Mouse (Mus musculus): ENCODE results near the gene Gss.
"Not testable (repeated sequence)": the region's sequence is repeated elsewhere in the genome, so short reads cannot be mapped to it uniquely, and the experiment has no call there.

Gss gene

DNA sequence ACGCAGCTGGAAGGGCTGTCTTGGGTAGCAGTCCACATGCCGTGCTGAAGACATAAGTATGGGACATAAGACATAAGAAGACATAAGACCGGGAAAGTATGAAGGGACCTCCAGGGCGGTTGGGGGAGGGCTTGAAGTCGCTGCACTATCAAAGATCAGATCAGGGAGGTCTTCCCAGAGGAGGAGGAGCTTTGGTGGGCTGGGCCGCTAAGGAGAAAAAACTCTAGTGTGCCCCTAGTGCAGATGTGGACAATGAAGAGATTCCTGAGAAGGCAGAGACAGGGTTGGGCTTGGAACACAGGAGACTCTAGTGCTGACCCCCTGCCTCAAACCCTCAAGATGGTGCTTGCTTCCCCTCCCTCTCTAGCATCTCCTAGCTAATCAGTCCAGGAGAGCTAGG, 24.4 kb upstream of the Gss start:
- no peak for DNase-seq (ENCODE audit: low spot score)

DNA sequence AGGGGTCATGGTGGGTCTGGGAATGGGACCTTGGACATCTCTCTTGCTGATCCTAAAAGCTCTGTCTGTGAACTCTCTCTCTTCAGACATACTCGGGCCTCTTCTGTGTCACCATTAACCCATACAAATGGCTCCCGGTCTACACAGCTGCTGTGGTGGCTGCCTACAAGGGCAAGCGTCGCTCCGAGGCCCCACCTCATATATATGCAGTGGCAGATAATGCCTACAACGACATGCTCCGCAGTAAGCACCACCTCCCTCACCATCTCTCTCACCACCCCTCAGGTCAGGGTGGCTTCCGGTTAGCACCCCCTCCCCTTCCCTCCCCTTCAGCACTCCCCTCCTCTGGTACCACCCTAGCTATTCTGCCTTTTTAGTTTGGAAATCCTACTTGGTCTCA, 21.3 kb upstream of the Gss start:
- no peak for DNase-seq (ENCODE audit: low spot score)

- peak; percentile 68 for DNase-seq (ENCODE audit: low spot score)
Measured at GRCm38 (mm10) chr2:155613326-155613755, 20.7 kb upstream of the Gss start.

- no peak for DNase-seq (ENCODE audit: low spot score)
Measured at GRCm38 (mm10) chr2:155611834-155612550, 19.4 kb upstream of the Gss start.

GRCm38 (mm10) chr2:155610978-155611377, 18.4 kb upstream of the Gss start, which contains the start of gene Myh7b:
TSS of gene Myh7b (plus strand) at chr2:155611212.
- DNase-seq (ENCODE audit: low spot score), result no peak

DNA sequence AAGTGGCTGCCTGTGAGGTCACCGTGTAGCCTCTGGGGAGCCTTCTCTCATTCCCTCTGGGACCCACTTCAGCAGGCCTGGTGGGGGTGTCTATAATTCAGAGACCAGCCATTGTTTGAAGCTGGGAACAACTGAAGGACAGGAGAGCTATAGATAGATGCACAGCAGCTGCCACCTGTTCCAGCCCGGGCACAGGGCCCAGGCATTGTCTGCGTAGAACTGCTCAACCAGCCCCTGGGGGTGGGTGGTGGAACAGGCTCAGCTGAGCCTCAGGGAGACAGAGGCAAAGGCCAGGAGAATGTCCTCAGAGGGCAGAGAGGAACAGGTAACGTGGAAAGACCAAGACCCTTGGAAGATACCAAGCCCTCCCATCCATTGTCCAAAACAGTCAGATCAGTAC, 13.8 kb upstream of the Gss start:
- DNase-seq (ENCODE audit: low spot score), result no peak

DNA sequence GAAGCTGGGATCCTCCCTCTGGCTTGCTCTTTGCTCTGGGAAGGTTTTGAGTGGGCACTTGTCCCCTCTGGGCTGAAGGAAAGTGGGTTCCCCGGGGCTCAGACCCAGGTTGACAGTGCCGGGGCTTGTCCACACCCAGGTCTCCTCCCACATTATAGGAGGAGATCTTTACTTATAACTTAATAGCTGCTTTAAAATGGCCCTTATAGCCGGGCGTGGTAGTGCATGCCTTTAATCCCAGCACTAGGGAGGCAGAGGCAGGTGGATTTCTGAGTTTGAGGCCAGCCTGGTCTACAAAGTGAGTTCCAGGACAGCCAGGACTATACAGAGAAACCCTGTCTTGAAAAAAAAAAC, 12.6 kb upstream of the Gss start:
- DNase-seq (ENCODE audit: low spot score), result not testable (repeated sequence)

GRCm38 (mm10) chr2:155604560-155605235, 12.1 kb upstream of the Gss start:
- no peak for DNase-seq (ENCODE audit: low spot score)

DNA sequence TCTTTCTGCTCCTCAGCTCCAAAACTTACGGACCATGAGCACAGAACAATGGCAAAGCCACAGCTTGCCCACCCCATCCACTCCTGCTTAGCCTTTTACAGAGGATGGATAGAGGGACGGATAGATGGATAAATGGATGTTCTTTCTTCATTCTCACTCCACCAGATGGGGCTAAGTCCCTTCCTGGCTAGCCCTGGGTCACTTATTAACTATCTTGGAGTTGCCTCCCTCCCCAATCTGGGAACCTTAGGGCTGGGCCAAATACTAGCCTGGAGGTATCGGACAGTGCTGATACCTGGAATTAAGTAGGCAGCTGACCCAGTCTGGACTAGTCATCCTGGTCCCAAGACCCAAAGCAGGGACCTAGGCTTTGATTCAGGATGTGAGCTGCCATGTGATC, 11.1 kb upstream of the Gss start:
- no peak for DNase-seq (ENCODE audit: low spot score)

- no peak for DNase-seq (ENCODE audit: low spot score)
Measured at GRCm38 (mm10) chr2:155595516-155595915, 2.9 kb upstream of the Gss start.

DNA sequence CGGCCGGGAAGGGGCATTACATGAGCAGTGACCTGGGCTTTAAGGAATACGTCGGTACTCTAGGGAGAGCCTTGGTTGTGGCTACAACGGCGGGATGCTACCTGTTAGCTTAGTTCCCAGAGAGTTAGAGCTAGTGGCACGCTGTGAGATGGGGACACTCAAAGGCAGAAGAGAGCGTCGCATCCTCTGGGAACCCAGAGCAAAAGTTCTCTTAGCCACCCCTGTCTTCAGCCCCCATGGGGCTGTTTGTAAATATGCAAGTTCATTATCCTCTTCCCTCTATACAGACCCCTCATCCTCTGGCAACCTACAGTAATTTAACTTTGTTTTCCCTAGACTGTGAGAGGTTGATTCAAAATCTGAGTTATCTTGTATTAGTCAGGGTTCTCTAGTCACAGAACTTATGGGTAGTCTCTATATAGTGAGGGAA, 259 bp upstream of the Gss start:
- no peak for DNase-seq (ENCODE audit: low spot score)

- peak; percentile 28 for DNase-seq (ENCODE audit: low spot score)
Measured at GRCm38 (mm10) chr2:155591676-155592075, 934 bp downstream of the Gss start.

DNA sequence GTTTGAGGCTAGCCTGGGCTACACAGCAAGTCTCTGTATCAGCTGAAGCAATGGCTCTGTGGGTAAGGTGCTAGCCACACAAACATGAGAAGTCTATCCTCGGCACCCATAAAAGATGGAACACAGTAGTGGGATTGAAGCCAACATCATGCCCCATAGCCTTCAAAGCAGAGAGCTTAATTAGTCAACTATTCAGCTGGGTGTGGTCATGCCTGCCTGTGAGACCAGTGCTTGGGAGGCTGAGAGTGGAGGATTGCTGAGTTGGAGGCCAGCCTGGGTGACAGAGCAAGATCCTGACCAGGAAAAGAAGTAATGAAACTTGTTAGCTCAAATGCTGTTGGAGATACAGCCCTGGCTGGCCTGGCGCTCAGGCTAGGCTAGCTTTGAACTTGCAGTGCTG, 1.7 kb downstream of the Gss start:
- no peak for DNase-seq (ENCODE audit: low spot score)

- no peak for DNase-seq (ENCODE audit: low spot score)
Measured at GRCm38 (mm10) chr2:155589521-155589920, 3.1 kb downstream of the Gss start.

DNA sequence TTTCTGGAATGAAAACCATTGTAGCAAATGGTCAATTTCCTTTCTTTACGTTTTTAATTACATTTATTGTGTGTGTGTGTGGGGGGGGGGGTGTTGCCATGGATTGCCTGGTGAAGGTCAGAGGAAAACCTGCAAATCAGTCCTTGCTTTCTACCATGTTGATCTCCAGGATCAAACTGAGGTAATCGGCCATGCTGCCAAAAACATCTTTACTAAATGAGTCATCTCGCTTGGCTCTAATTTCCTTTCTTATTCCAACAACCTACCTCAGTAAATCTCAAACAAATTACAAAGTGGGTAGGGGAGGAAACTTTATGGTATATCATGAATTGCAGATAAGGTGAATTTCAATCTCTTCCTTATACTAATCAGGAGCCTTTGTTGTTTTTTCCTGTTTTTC, 4.5 kb downstream of the Gss start:
- DNase-seq (ENCODE audit: low spot score), result no peak

GRCm38 (mm10) chr2:155585486-155585885, 7.1 kb downstream of the Gss start:
- DNase-seq (ENCODE audit: low spot score), result no peak

- no peak for DNase-seq (ENCODE audit: low spot score)
Measured at GRCm38 (mm10) chr2:155585082-155585481, 7.5 kb downstream of the Gss start.

DNA sequence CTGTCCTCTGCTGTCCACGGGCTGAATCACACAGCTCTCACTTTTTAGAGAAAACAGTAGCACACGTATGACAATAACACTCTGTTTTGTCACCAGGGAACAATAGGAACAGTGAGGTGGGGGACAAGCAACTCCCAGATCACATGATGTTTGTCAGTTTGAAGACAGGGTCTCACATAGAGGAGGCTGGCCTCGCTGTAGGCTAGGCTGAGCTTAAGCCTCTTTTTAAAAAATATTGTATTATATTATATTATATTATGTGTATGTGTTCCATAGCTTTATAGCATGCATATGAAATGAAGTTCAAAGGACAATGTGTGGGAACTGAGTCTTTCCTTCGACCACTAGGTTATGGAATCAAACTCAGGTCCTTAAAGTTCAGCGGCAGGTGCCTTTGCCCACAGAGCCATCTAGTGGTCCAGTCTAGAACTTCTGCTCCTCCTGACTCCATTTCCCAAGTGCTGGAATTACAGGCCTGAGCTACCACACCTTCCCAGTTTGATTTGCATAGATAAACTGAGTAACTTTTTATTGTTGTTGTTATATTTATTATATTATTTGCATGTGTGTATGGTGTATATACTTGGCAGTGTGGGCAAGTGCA, 8.6 kb downstream of the Gss start:
- peak; percentile 87 for DNase-seq (ENCODE audit: low spot score)

DNA sequence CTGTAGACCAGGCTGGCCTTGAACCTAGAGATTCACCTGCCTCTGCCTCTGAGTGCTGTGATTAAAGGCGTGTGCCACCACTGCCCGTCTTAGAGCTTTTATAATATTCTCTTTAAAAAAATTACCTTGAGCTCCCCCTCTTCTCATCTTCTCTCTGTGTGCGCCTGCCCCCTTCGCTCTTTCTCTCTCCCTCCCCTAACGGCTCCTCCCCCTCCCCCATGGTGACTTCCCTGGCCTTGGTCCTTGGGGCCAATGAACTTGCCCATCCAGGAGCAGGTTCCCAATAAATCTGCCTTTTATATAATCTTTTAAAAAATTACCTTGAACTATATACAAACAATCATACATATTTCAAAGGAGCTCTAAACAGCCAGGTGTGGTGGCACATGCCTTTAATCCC, 9.6 kb downstream of the Gss start:
- DNase-seq (ENCODE audit: low spot score), result no peak

- DNase-seq (ENCODE audit: low spot score), result no peak
Measured at GRCm38 (mm10) chr2:155582384-155582995, 10.1 kb downstream of the Gss start.

DNA sequence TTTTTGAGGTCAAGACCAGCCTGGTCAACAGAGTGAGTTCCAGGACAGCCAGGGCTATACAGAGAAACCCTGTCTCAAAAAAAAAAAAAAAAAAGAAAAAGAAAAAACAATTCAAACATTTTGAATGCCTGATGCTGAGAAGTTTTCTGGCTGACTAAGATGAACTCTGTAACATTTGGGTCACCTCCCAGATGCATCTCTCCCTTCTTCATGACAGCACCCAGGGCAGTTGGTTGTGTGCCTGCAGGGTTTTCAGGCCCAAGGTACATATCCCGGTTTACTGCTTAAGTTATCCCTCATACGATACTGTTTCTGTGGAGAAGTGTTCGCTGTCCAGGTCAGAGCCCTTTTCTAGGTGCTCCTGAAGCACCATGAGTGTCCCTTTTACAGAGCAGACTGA, 12.3 kb downstream of the Gss start:
- DNase-seq (ENCODE audit: low spot score), result no peak

- no peak for DNase-seq (ENCODE audit: low spot score)
Measured at GRCm38 (mm10) chr2:155576656-155577055, 16.0 kb downstream of the Gss start.

GRCm38 (mm10) chr2:155574700-155575099, 17.9 kb downstream of the Gss start:
- no peak for DNase-seq (ENCODE audit: low spot score)
